Mouse (Mus musculus) B cell, adult 2 months (primary cell): ENCODE results near the gene Ier5l.
A peak's percentile ranks its signal among the peaks of the same experiment; 100 is the strongest.

Source experiments
- DNase-seq, 2 experiments: peaks; one replicate each; pipeline ENCODE4 v3.0.0; 2022

Ier5l gene

DNA sequence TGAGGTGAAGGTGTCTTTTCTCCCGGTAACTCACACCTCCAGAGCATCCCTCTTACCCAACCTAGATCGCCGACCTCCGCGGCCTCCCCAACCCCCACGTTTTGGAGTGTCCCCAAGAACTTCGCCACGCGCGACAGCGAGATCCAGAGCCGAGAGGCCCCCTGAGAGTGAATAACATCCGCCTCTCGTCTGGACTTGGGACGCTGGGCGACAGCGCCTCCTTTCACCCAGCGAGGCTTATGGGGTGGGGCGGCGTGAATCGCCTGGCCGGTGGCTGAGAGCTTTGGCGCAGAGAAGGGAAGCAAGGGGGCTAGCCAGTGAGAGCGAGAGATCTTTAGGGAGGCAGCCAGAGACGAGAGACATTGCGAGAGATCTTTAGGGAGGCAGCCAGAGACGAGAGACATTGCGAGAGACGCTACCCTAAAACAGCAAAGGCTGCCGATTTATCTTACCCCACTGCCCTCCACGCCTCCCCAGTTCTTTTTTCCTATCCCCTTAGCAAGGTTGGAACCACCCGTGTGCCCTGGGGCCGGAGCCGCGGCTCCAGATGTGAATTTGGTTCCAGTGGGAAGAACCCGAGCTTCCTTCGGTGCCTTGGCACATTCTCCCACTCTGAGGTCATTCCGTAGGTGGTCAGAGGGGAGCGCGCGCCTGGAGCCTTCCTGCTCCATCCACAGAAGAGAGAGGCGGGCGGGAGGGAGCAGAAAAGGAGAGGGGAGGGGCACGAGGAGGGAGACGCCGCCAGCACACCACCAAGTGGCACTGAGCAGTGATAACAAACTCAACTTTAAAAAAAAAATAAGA is 3.7 kb downstream of the Ier5l start:
- peak; percentile 59 to 60 for DNase-seq

DNA sequence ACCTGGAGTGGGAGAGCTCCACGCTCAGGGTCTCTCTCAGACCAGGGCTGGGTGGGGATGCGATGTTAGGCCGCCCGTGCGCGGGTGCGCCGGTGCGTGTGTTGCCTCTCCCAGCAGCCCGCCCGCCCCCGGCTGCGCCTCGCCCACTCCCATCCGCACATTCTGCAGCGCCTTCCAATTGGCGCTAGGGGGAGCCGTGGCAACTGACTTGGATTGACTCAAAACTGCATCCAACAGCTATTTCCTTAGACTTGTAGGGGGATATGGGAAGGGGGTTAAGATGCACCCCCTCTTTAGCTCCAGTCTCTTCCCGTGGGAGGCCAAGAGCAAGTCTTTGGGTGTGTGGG is 4.2 kb downstream of the Ier5l start:
- peak; percentile 73 to 74 for DNase-seq

DNA sequence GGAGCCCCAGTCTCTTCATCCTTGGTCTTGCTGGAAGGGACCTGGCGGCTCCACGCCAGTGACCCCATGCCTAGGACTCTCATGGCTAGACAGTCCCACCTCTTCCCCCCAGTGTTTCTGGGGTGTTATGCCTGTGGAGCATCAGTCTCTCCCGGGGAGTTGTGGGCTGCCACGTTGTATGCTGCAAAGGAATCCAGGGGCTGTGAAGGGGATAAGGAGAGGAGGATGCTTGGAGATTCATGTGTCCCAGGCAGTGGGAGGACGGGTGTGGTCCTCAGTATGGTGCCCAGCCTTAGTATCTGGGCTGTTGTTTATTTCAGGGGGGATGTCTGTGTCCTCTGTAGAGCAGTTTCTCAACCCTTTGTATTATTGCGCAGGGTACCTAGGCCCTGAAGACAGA is 5.0 kb downstream of the Ier5l start:
- no peak for DNase-seq

DNA sequence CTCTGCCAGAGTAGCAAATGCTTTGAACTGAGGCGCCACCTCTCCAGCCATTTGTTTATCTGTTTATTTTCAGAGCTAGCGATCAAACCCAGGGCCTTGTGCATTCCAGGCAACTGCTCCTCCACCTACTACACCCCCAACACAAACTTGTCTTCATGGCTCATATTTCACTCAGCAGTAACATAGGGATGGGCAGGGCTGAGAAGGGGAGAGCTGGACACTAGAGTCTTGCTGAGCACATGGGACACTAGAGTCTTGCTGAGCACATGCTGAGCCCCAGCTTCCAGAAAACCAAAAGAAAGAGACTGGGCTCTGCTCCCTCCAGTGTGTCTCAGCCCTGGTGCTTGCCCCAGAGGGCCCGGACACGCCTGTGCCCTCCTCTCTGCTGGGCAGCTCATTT is 7.2 kb downstream of the Ier5l start:
- no peak for DNase-seq

DNA sequence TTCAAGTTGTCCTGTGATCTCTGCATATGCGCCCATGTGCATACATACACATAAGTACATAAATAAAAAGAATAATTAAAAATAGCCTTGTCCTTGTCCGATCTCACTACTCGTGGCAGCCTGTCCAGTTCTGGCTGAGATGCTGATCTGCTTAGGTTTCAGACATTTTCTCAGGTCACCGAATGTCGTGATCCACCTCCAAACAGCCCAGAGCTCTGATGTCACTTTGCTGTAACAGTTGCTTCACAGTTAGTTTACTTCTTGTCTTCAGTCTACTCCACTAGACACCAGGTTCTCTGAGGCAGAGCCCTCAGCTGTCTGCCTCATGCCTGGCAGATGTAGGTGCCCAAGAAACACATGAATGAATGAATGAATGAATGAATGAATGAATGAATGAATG is 9.6 kb downstream of the Ier5l start:
- no peak for DNase-seq

DNA sequence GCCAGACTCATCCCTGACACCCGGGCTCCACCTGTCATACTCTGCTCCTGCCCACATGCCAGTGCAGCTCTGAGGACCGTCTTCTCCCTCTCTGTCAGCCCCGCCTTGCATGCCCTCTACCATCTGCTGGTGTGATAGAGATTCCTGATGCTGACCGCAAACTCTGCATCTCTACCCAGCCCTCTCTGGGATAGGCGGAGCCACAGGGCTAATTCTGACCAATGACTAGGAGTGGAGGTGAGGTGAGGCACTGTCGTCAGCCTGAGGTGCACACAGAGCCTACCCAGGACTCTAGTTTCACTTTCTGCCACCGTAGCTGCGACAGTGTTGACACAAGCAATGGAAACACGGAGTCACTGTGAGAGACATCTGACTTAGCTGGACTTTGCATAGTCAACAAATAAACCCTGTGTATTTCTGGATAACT is 10.1 kb downstream of the Ier5l start:
- DNase-seq: peak; percentile 71 to 78

DNA sequence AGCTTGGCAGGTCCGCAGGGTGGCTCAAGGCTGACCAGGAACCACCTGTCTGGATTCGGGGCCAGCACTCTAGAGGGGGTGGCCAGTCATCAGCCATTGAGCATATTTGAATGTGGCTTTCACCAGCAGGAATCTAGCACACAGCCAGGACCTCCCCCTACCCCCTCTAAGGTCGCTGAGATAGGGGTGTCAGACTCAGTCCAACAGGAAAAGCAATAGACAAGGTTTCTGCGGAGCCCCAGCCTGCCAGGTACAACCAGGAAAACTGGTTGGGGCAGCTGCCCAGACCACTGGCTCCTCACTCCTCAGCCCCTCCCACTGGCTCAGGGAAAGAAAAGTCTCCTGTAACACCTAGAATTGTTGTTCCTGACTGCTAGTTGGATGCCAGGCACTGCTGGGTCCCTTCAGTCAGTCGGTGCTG is 10.7 kb downstream of the Ier5l start:
- DNase-seq: no peak

DNA sequence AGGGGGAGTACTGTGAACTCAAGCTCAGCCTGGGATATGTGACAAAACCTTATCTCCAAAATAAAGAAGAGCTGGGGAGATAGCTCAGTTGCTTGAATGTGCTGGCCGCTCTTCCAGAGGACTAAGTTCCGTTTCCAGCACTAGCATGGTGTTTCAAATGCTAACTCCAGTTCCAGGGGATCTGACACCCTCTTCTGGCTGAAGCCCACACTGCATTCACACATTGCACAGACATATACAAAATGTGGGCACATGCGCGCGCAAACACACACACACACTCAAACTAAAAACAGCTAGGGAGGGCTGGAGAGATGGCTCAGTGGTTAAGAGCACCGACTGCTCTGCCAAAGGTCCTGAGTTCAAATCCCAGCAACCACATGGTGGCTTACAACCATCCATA is 14.8 kb downstream of the Ier5l start:
- DNase-seq: no peak

DNA sequence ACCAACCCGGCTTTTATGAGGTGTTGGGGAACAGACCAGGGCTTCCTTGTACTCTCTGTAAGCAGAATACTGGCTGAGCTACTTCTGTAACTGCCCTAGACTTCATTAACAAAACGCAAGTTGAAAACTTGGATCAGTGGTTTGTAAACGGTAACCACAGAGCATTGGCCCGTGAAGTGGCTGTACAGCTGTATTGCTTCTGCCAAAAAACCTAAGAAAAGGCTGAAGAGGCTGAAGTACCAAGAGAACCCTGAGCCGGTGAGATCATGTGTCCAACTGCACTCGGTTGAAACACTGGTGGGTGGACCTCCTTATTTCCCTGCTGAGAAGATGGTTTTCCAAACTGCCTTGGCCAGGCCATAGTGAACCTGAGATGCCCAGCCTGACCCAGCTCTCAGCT is 15.7 kb downstream of the Ier5l start:
- DNase-seq: no peak

DNA sequence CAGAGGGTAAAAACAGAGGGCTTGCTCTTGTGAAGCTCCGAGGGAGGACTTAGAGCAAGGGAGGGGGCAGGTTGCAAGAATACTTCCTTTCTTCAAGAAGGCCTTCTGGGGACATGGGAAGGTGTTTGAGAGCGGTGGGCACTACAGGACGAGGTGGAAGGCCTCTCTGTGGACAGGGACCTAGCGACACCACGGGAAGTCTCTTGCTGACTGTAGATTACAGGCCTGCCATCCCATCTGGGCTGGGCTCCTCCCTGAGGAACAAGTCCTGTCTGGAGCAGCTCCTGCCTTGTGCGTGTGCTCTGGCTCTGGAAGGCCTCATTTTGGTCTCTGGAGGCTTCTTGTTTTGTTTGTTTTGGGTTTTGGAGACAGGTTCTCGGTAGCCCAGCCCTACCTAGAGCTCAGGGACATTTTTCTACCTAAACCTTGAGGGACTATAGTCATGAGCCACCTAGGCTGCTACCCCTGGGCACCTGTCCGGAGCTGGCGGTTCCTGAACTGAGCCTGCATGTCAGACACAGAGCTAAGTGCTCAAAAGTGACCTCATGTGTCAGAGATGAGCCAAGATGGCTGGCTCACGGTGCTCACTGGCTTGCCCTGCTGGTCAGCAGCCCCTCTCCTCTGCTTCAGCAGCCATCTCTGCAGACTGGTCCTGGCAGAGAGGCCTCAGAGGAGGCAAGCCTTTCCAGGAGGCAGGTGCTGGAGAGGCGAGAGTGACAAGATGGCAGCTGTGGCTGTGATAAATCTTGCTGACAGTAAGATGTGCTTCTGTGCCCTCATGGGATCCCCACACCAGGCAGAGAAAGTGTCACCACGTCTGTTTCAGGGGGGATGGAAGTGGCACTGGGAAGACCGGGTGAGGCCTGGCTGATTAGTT is 17.7 kb downstream of the Ier5l start:
- no peak for DNase-seq

DNA sequence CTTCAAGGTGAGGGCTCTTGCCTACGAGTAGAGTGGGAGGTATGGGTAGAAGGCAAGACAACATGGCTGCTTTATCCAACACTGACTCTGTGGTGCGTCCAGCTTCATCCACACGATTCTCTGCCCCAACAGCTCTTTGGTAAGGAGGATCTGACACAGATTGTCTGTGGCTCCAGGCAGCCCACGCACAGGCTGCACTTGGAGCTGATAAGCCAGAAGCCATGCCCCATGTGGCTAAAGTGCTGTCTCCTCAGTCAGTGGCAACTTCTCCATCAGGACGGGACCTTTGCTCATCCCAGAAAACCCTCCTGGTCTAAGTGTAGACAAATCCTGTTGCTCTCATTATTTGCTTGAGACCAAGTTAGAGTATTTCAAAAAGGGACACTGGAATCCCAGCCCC is 19.4 kb downstream of the Ier5l start:
- DNase-seq: no peak

DNA sequence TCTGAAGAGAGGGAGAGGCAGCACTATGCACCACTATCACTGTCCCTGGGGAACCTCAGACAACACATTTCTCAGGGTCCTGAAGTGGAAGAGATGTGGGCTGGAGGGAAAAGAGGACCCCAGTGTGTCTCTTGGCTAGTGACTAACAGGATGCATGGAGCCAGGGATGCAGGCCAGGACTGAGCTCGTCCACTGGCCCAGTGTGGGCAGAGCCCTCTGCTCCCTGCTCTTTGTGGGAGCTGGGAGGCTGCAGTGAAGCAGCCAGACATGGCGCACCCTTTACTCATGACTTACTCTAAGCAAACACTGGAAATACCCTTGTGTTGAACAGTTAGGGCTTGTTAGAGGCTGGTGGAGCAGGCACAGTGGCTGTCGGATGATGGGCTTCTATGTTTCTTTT is 20.4 kb downstream of the Ier5l start:
- DNase-seq: no peak

DNA sequence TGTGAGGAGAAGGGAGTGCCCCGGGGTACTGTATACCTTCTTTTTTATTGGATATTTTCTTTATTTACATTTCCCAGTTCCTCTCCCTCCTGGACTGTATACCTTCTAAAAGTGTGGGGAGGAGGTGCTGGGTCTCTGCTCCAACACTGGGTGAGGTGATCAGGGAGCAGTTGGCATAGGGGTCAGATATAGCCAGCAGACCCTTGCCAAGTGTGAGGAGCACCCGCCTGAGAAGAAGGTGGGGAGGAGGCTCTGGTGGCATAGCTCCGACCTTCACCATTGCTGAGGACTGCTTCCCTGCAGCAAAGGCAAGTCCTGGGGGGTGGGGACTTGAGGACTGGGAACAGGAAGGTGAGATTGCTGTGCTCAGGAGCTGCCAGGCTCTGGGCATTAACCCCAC is 22.5 kb downstream of the Ier5l start:
- DNase-seq: no peak

DNA sequence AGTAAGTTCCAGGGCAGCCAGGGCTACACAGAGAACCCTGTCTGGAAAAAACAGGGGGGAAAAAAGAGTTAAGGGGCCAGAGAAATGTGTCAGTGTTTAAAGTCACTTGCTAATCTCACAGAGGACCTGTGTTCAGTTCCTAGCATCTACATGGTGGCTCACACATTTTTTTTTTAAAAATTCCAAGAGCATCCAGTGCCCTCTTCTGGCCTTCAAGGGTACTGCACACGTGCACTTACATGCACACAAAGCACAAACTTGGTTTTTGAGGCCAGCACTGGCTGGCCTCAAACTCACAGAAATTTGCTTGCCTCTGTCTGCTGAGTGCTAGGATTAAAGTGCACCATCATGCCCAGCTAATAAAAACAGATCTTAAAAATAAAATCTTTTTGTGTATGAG is 23.5 kb downstream of the Ier5l start:
- peak; percentile 38 to 40 for DNase-seq

DNA sequence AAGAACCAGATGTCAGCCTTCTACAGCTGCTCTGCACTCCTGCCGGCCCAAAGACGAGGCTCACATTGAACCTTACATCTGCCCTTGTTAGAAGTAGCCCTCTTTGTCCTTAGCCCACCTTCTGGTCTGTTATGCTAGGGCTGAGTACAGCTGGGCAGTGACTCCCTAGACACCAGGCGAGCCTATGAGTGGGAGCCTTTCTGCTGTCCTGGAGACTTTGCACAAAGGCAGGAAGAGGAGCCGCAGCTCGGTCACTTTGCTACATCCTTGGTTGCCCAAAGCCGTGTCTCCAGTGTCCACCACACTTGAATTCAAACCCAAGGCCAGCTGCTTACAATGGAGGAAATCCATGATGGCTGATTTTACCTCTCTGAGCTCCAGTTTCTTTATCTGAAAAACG is 25.6 kb downstream of the Ier5l start:
- no peak for DNase-seq

DNA sequence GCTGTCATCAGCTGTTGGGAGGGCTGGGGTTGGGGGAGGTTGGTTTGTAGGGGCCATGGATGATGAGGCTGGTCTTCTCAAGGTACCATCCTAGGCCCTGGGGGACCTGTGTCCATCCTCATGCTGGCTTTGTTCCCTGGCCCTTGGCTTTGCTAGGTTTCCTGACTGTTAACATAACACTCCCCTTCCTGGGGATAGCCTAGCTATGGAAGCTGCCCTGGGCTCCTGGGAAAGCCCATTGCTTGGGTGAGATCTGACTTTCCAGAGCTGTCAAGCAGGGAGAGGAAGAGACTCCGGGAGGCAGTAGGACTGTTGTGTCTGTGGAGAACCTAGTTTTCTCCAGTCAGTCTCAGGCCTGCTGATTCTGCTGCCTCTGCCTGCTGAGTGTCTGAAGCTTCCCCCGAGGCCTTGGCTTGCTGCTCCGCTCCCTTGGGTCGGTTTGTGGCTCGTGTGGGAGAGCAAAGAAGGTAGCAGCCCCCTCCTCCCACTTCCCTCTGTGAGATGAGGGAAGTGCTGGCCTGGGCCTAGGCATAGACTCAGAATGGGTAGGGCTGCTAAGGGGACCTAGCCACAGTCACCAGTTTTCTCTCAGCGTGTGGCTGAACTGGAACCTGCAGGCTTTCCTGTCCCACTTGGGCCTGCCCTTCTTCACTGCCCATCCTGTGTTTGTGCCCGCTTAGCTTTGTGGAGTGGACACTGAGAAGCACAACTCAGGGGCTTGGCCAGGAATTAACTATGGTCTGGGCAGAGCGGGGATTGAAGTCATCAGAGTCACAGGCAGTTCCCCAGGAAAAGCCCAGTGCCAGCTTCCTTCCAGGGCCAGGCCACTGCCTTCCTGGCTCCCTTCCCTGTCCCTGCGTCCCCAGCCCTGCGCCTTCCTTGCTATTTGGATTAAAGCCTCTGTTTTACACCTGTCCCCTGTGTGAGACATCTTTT is 26.9 kb downstream of the Ier5l start:
- no peak for DNase-seq

DNA sequence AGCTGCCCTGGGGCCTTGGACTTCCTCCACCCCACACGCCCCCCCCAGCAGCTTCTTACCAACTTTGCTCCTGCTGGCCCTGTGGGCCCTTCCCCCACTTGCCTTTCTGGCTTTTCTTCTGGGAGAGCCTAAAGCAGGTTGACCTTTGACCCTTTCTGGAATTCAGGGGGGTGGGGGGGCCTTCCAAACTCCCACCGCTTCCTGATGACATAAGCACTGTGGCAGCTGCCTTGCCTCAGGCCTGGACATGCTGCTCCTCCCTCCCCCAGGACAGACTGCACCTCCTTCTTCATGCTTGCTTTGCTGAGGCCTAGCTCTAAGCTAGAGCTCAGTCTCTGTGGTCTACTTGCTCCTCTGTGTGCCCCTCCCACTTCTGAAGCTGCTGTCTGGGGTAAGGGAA is 28.7 kb downstream of the Ier5l start:
- DNase-seq: no peak

DNA sequence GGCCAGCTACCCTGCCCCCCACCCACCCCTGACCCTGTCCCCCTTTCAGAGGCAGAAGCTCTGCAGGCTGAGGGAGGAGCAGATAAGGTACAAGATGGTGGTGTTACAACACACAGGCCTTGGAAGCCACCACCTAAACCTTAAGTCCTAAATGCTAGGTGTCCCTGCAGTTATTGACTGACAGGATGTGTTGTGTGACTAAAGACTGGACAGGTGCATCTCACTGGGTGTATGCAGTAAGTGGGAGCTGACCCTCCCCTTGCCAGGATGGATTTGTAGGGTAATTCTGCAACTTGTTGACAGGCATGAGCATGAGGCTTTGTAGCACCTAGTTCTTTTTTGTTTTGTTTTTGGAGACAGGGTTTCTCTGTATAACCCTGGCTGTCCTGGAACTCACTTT is 29.6 kb downstream of the Ier5l start:
- DNase-seq: no peak

DNA sequence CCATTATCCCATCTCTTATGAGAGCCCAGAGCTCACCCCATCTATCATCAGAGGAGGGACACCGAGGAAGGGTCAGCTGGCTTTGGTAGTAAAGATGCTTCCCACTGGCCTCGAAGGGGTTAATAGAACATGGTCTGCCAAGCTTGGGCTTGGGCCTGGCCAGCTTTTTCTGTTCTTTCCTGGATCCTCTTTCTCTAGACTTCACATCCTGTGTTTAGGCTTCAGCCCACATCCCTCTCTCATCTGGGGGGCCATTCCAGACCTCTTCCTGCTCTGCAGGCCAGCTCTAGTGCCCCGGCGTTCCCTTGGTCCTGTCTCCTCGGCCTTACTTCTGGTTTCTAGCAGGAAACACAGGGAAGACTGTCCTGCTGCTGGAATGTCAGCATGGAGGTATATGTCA is 30.0 kb downstream of the Ier5l start:
- DNase-seq: no peak

DNA sequence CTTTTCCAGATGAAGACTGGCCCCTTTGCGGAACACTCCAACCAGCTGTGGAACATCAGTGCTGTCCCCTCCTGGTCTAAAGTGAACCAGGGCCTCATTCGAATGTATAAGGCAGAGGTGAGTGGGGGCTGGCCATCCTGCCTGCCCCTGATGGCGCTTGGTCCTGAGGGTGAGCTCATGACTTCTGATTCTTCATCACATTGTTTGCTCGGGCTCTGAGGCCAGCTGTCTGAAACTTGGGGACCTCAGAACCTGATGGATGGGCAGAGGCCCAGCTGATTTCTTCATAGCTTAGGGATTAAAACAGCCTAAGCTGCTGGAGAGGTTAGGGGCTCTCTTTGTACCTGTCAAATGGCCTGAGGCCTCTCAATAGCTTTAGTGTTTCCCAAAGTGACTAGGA is 30.7 kb downstream of the Ier5l start:
- DNase-seq: no peak

DNA sequence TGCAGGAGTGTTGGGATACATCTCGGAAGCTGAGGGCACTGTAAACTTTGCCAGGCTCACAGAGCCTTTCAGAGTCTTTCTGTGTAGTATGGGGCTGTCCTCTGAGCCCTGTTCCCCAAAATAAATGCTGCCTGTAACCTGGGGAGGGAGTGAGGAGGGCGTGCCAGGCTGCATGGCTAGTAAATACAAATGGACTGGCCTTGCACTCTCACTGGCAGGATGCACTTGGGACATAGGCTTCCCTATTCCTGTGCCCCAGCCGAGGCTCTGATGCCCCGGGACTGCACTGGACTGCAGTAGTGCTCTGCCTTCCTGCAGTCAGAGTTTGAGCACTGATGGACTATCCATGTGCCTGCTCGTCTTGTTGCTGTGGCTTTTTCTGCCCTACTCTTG is 31.5 kb downstream of the Ier5l start:
- DNase-seq: peak in 1 of 2 experiments; percentile 30

DNA sequence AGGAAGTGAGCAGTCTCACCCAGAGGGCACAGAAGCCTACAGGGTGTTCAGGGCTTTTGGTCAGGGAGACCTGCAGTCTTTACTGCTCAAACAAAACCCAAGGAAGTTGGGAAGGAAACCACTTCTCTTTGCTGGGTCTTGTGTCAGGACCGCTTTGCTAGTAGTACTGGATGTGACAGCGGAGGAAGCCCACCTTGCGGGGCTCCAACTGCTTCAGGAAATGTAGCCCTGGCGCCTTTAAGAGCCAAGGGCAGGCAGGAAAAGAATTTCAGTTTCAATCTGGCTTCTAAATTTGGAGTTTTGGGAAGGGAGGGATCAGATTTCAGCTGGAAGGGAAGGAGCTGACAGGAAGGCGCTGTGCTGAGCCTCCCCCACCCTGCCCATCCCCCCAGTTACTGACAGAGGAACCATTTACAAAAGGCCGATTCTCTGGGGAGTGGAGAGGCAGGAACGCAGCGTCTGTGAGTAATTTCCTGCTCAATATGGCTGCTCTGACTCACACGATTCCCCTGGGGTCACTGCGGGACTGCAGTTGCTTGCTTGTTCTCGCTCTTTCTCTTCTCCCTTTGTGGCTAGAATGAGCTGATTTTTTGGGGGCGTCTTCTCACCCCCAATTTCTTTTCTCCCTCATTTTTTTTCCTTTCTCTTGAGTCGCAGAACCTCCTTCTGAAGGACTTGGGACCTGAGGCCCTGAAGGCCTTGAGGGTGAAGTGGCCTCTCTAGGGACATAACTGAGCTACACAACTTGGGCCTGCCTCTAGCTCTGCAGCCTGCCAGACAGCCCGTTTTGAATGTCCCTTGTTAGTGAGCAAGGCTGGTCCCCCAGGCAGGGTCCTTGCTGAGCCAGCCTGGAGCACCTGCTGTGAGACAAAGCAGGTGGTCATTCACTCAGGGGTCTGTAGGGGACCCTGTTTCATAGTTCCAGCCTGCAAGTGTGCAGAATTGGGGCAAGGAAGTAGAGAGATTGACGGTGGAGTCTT is 32.2 kb downstream of the Ier5l start:
- DNase-seq: peak; percentile 90 to 94
